Mouse (Mus musculus): ENCODE measurements around the gene 4933407L21Rik.

- TF ChIP-seq POLR2A (IDR thresholded peaks at IDR 0.05; ENCODE audit: control insufficient read depth, extremely low read depth, insufficient read depth, low read length, poor library complexity), result no peak
- no peak for TF ChIP-seq CTCF (IDR thresholded peaks at IDR 0.05; ENCODE audit: borderline replicate concordance, control insufficient read depth, extremely low read depth, insufficient read depth, low read length, poor library complexity)
Observed at GRCm38 (mm10) chr1:85931170-85931569, 2.9 kb downstream of the 4933407L21Rik start.
